Mouse (Mus musculus): ENCODE results near the gene Kif18a.

Gene Kif18a

GRCm38 (mm10) chr2:109345386-109345785 lies 64.8 kb downstream of the Kif18a start:
- CTCF ChIA-PET, result no interaction called here
- POLR2A ChIA-PET, result no interaction called here

GRCm38 (mm10) chr2:109348742-109349141 lies 68.2 kb downstream of the Kif18a start:
- ChIA-PET POLR2A (no interaction called here), CTCF (no interaction called here)

- ChIA-PET POLR2A (no interaction called here), CTCF (interaction anchor here in 1 of 4 experiments (0.5 kb wide), 1 partner anchor 236 kb away, joined by 8 read pairs; no protein-coding TSS in a partner anchor)
Observed at GRCm38 (mm10) chr2:109358456-109359141, 78.1 kb downstream of the Kif18a start.

- ChIA-PET POLR2A (interaction anchor here in 2 of 4 experiments (0.7 kb wide), 2 partner anchors 15 to 417 kb away, joined by 3 to 7 read pairs; no protein-coding TSS in a partner anchor), CTCF (interaction anchor here in 1 of 4 experiments (0.7 kb wide), 1 partner anchor 330 kb away, joined by 3 read pairs; no protein-coding TSS in a partner anchor)
Observed at GRCm38 (mm10) chr2:109365962-109366361, 85.4 kb downstream of the Kif18a start.

- CTCF ChIA-PET, result no interaction called here
- POLR2A ChIA-PET, result interaction anchor here in 2 of 4 experiments (0.6 to 1.3 kb wide), 3 partner anchors 28 to 94 kb away, joined by 3 to 6 read pairs (median 3); no protein-coding TSS in a partner anchor
Observed at GRCm38 (mm10) chr2:109374881-109375280, 94.3 kb downstream of the Kif18a start.

- POLR2A ChIA-PET, result no interaction called here
- CTCF ChIA-PET, result no interaction called here
Observed at GRCm38 (mm10) chr2:109384019-109384418, 103.5 kb downstream of the Kif18a start.

DNA sequence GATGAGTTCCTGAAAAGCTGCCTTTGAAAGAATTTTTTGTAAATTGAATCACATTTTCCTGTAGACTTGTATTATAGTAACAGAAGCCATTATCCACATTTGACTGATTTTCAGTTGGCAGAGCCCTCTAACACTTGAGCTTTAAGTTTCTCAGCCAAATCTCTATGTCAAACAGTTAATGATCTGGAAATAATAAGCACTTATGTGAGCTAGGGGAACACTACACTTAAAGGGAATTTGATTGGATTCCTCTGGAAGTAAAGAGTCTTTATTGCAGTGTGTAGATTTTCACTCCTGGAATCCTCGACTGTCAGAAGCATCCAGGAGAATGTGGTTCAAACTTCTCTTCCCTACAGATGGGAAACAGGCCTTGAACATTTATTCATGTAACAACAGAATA lies 105.7 kb downstream of the Kif18a start:
- CTCF ChIA-PET, result no interaction called here
- POLR2A ChIA-PET, result no interaction called here

- POLR2A ChIA-PET, result no interaction called here
- CTCF ChIA-PET, result no interaction called here
Observed at GRCm38 (mm10) chr2:109388733-109389132, 108.2 kb downstream of the Kif18a start.

DNA sequence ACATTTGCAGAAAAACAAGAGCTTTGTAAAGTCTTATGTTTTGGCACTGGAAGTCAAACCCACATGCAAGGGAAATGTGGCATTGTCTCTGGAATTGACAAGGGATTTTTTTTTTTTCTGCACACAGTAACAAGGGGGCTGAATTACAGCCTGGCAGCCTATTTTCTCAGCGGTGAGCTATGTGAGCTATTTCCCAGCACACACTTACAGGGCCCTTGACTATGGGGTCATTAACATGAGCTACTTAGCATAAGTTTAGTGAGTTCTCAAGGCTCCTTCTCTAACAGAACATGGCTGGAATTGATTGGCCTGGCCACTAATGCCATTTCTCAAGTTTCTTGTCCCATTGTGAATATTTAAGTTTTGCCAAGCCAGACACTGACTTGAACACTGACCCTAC lies 109.4 kb downstream of the Kif18a start:
- ChIA-PET CTCF (no interaction called here), POLR2A (no interaction called here)
